Comparison of ENCODE assay signal across 22 mouse cellular contexts in genomic region chr1:69746575-69747290, GRCm38 (mm10). TPM values are rescaled to one million over a fixed set of nuclear protein-coding genes. Genes with fewer than 3 reads are reported as not detected.
DNase-seq lines count a peak whose midpoint lies in the region; ATAC-seq and TF ChIP-seq lines count a peak whose summit lies in the region.
"Had no signal": no experiment of that assay in that cellular context is flagged by ENCODE, and none has a peak within 500 bp of the region (broad histone marks: within the 10 kb centered on the region; RNA-seq: fewer than 3 reads in every experiment).

No protein-coding gene starts in this region.

- TF ChIP-seq CTCF in lung, embryonic 14.5 days (IDR thresholded peaks at IDR 0.05; ENCODE audit: low read depth), result no peak

- no peak overlapping the region for H3K4me3 ChIP-seq in lung, embryonic 14.5 days (ENCODE audit: low read depth, low read length)
- no peak overlapping the region for H3K4me3 ChIP-seq in liver, embryonic 15.5 days (replicated peaks)
- H3K4me3 ChIP-seq: embryonic facial prominence, embryonic 10.5 days; gastrocnemius, adult 2 months; heart, embryonic 10.5 days; hindbrain, embryonic 15.5 days; limb, embryonic 12.5 days; midbrain, embryonic 15.5 days; neural tube, embryonic 12.5 days had no signal

- peak; percentile 8 for DNase-seq in lung, embryonic 14.5 days
- DNase-seq in lung, postnatal 25 days (ENCODE audit: low spot score), result no peak
- DNase-seq in cerebellum, adult 9-10 months, result no peak
- no peak for DNase-seq in retina, postnatal 1 day
- no peak for DNase-seq in layer of hippocampus, adult 11-12 months (ENCODE audit: low spot score)
- DNase-seq: adrenal gland, postnatal 36 days; cerebellum, adult 8-10 months; gastrocnemius, adult 2 months; kidney, postnatal 36 days; lung, adult 2 months; lung, postnatal 36 days; thymus, postnatal 14 days had no signal

- WGBS in lung, embryonic 14.5 days, result 41% methylated on average over 5 of the region's 5 CpGs
- 25% methylated on average over 5 of the region's 5 CpGs for WGBS in liver, embryonic 15.5 days (ENCODE audit: insufficient replicate concordance)

- no peaks in the 10 kb centered on the region for H3K4me1 ChIP-seq in lung, embryonic 14.5 days (ENCODE audit: insufficient read depth)
- peaks cover 14% of the 10 kb centered on the region for H3K4me1 ChIP-seq in liver, embryonic 15.5 days (replicated peaks)
- H3K4me1 ChIP-seq: embryonic facial prominence, embryonic 10.5 days; heart, embryonic 10.5 days; hindbrain, embryonic 15.5 days; limb, embryonic 12.5 days; midbrain, embryonic 15.5 days; neural tube, embryonic 12.5 days had no signal

- no peak for ATAC-seq in lung, embryonic 14.5 days (ENCODE audit: insufficient read depth)
- peak; percentile 79 for ATAC-seq in common myeloid progenitor, adult 5-6 weeks (replicated peaks; ENCODE audit: low read depth, poor library complexity, severe bottlenecking)
- peak; percentile 81 for ATAC-seq in liver, embryonic 15.5 days (ENCODE audit: insufficient read depth)
- ATAC-seq: intestine, embryonic 16.5 days; midbrain, embryonic 15.5 days had no signal

- no peak overlapping the region for H3K4me2 ChIP-seq in lung, embryonic 14.5 days
- H3K4me2 ChIP-seq in liver, embryonic 15.5 days, result peak overlapping the region; percentile 32
- H3K4me2 ChIP-seq: hindbrain, embryonic 15.5 days; limb, embryonic 12.5 days; midbrain, embryonic 15.5 days; neural tube, embryonic 12.5 days had no signal

- no peaks in the 10 kb centered on the region for H3K9me3 ChIP-seq in lung, embryonic 14.5 days (ENCODE audit: low read depth, low read length)
- no peaks in the 10 kb centered on the region for H3K9me3 ChIP-seq in liver, embryonic 15.5 days (replicated peaks)
- H3K9me3 ChIP-seq: embryonic facial prominence, embryonic 10.5 days; heart, embryonic 10.5 days; hindbrain, embryonic 15.5 days; limb, embryonic 12.5 days; midbrain, embryonic 15.5 days; neural tube, embryonic 12.5 days had no signal

- H3K27me3 ChIP-seq in lung, embryonic 14.5 days (ENCODE audit: insufficient read depth, low read length), result no peaks in the 10 kb centered on the region
- H3K27me3 ChIP-seq in liver, embryonic 15.5 days, result no peaks in the 10 kb centered on the region
- H3K27me3 ChIP-seq: CH12.LX; hindbrain, embryonic 15.5 days; limb, embryonic 12.5 days; midbrain, embryonic 15.5 days; neural tube, embryonic 12.5 days had no signal

- H3K27ac ChIP-seq in lung, embryonic 14.5 days (ENCODE audit: low read depth), result no peak overlapping the region
- no peak overlapping the region for H3K27ac ChIP-seq in liver, embryonic 15.5 days (replicated peaks)
- H3K27ac ChIP-seq: embryonic facial prominence, embryonic 10.5 days; gastrocnemius, adult 2 months; heart, embryonic 10.5 days; hindbrain, embryonic 15.5 days; limb, embryonic 12.5 days; midbrain, embryonic 15.5 days; neural tube, embryonic 12.5 days had no signal

- H3K36me3 ChIP-seq in lung, embryonic 14.5 days (ENCODE audit: insufficient read depth), result no peaks in the 10 kb centered on the region
- no peaks in the 10 kb centered on the region for H3K36me3 ChIP-seq in liver, embryonic 15.5 days (replicated peaks)
- H3K36me3 ChIP-seq: embryonic facial prominence, embryonic 10.5 days; heart, embryonic 10.5 days; hindbrain, embryonic 15.5 days; limb, embryonic 12.5 days; midbrain, embryonic 15.5 days; neural tube, embryonic 12.5 days had no signal

- no peak overlapping the region for H3K9ac ChIP-seq in lung, embryonic 14.5 days
- H3K9ac ChIP-seq in liver, embryonic 15.5 days, result no peak overlapping the region
- H3K9ac ChIP-seq: hindbrain, embryonic 15.5 days; limb, embryonic 12.5 days; midbrain, embryonic 15.5 days; neural tube, embryonic 12.5 days had no signal

RNA-seq across cellular contexts. Expression of gene Ikzf2, which starts 59.7 kb away (rescaled TPM):
- 2.9 and 3.4 TPM in 2 replicates for polyA plus RNA-seq in lung, embryonic 14.5 days (2014; fragmentation: Nextera tagmentation; extraction: Ambion mirVana)
- total RNA-seq in common myeloid progenitor, adult 5-6 weeks (2017), result 34.4 and 35.4 TPM in 2 replicates
- polyA plus RNA-seq in liver, embryonic 15.5 days (2015; fragmentation: Nextera tagmentation; extraction: Ambion mirVana), result 0.40 and 0.45 TPM in 2 replicates
- total RNA-seq: CH12.LX had no signal
